Mouse (Mus musculus) neutrophil, adult 65 days (primary cell): ENCODE measurements around the gene Setmar. TPM values are rescaled to one million over a fixed set of nuclear protein-coding genes. Genes with fewer than 3 reads are reported as not detected.

ENCODE experiments used
- total RNA-seq: library from RNA; stranded (reverse); gene quantifications from 2 replicates; pipeline ENCODE4 v1.2.4, GENCODE M21; 2023

The Setmar gene
- 0.88 and 1.7 TPM in 2 replicates for total RNA-seq

GRCm38 (mm10) chr6:108064918-108065526 lies at the start of gene Setmar:
Gene Setmar, plus strand, starts transcription at chr6:108065045.

Other genes starting within 250 kb of the Setmar start
- gene Sumf1, start 120.5 kb downstream of the Setmar start, total RNA-seq, result 21.8 and 27.5 TPM in 2 replicates
- gene Itpr1, start 148.1 kb downstream of the Setmar start, total RNA-seq, result 36.7 and 51.1 TPM in 2 replicates